Mouse (Mus musculus) megakaryocyte progenitor cell, adult 5-6 weeks (primary cell): ENCODE data around the gene Mnd1. TPM values are rescaled to one million over a fixed set of nuclear protein-coding genes. Genes with fewer than 3 reads are reported as not detected.

ENCODE experiments used
- ATAC-seq: replicated peaks from 2 replicates; pipeline ENCODE4 v1.8.0; 2016; ENCODE audit warnings: mild to moderate bottlenecking, moderate TSS enrichment, inconsistent platforms; ENCODE audit not compliant: poor library complexity
- total RNA-seq, 2 experiments: library from RNA; stranded (forward) in 1 of 2; stranded (reverse) in 1 of 2; fragments of 157-497, 149-512 nt in 1 of 2; fragments of 200-1000 nt in 1 of 2; gene quantifications; 2 replicates each; pipeline versions ENCODE4 v1.2.3 to v1.2.4; 2015 to 2017

Mnd1 gene
- total RNA-seq, 2 experiments from 2014 or later = 34.4 to 38.1 TPM

DNA sequence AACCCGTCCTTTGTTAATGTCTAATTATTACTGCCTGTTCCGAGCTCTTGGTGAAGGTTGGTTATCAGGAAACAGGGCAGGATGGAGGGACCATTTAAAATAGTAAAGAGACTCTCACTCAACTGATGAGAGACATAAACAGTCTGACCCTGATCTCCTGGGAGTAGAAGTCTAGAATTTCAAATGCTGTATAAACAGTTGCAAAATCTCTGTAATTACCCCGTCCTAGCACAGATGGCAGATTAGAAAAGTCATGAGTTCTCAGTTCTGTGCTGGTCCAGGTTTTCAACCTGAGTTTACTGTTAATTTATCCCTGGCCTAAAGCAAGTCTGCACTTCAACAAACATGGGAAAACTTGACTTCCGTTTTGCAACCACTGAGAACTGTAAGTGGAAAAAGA lies 95.5 kb downstream of the Mnd1 start:
- no peak for ATAC-seq

DNA sequence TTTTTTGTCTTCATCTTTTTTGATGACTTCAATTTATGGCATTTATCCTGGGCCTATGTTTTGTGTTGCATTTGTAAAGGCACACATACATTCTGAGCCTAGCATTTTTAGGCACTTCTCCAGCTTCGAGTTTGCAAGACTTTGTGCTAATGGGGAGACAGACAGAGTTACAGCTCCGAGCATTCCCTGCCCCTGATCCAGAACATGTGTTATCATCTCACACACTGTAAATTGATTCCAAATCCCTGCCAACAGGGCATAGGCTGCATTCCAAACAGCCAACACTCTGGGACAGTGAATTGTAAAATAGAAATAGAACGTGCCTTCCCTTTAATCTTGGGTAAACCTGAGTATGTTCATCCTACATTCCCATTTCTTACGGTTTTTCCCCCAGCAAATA lies 95.9 kb downstream of the Mnd1 start:
- no peak for ATAC-seq

DNA sequence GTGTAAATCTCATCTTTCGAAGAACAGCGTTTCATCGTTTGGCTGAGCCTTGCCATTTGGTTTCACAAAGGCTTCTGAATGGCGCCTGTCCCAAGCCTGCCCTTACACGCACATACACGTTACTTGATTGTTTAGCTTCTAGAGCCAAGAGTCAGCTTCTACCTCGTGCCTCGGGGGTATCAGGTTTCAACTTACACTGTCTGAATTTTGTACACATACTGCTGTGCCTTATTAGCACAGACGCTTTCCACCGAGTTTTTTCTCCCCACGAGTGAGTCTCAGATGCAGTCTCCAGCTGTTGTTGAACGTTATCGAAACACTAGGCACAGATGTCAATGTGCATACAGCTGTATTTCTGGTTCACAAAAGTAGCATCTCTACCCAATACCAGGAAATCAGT lies 96.3 kb downstream of the Mnd1 start:
- ATAC-seq = no peak

DNA sequence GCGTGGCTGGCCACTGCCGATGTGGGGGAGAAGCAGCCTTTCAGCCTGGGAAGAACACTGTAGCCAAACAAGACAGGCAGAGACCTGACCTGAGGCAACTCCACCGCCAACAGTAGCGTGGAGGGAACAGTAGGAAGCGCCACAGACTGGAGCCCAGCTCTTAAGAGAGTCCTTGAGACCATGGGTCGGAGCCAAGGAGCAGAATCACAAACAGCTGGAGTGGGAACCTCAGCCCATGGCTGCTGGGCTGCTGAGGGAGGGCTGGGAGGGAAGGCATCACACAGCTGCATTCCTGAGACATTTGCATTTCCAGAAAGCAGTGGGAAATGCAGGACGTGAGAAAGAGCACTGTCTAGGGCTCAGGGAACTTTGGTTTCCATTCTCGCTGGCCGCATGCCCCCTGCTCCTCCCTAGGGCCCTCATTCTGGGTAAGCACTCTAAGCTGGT lies 106.8 kb downstream of the Mnd1 start:
- no peak for ATAC-seq

DNA sequence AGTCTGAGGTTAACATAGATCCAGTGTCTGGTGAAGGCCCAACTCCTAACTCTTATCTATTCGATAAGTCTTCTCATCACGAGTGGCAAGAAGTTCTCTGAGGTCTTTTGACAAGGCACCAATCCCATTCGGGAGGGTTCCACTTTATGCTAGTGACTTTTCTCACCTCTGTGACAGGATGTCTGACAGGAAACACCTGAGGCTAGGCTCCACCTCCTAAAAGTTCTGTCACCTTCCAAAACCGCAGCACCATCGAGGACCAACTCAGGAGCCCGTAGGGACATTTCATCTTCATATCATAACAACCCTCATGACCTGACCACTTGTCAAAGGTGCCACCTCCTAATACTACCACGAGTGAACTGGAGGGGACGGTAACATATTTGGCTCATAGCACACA lies 109.4 kb downstream of the Mnd1 start:
- no peak for ATAC-seq

DNA sequence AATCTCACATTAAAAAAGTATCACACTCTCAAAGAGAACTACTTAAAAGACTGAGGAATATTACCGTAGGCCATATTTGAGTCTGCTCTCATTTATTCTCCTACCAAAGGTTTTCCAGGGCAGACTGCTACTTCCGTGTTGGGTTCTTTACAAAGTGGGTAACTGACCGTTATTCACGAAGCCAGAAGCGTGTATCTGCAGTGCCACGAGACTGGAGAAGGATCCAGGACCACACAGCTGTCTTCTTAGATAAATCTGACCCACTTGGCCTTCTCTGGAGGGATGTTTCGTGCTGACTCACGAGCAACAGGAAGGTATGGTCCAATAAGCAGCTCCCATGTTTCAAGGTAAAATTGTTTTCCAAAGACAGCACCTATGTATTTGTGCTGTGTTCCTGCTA lies 113.8 kb downstream of the Mnd1 start:
- peak; percentile 27 for ATAC-seq

DNA sequence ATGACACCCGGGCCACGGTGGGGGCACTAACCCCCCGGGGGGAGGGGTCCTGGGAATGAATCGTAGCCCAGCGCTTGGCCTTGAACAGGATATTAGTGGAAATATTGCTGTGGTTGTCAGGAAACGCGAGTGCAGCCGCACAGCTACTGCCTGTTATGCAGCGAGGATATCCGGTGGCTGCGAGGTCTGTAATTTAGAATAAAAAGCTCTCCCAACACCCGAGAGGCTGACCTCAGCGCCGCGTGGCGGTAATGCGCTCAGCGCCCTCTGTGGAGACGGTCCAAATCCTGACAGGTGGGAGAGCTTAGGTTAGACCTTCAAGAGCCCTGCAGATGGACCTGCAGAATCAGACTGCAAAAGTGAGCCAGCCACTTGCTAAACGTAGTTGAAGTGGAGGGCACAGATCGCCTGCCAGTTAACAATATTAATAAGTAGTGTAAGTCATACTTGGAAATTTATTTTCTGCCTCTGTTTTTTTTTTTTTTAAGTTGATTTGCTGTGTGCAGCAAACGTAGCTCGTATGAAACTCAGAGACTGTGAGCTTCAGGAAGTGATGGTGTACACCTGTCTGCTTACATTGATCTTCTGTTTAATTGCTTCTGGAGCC lies 115.0 kb downstream of the Mnd1 start:
- peak; percentile 20 for ATAC-seq

DNA sequence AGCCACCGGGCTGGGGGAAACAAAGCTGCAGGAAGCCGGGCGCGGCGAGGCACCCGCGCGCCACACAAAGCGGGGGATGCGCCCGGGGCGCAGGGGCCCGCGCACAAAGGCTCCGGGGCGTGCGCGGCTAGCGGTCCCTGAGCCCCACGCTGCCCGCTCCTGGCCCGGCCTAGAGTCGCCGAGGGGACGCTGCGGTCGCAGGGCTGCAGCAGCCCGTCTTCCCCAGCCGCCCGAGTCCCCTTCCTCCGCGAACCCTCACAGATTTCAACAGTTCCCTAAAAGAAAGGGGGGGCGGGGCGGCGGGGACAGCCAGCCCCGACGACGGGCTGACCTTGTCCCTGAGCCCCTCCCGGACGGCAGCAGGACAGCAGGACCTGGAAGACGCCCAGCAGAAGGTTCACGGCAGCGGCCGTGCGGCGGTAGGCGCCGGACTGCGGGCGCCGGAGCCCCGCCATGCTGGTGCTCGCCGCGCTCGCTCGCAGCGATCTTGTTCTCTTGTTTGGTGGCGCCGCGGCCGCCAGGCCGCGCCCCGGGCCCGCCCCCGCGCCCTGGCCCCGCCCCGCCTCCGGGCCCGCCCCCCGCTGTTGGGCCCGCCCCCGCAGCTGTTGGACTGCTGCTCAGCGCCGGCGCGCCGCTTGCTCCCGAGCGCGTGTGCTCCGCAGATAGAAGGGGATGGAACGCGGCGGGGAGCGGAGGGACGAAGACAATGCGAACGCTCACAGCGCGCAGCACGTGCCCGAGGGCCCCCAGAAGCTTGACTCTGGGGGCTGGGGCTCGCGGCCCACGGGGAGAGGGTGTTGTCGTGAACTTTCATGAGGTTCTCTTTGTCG lies 115.7 kb downstream of the Mnd1 start, which contains the start of gene Tmem131l:
TSS of gene Tmem131l (minus strand) at position 530 of the 830 bp plus-strand sequence.
- peak; percentile 57 for ATAC-seq

DNA sequence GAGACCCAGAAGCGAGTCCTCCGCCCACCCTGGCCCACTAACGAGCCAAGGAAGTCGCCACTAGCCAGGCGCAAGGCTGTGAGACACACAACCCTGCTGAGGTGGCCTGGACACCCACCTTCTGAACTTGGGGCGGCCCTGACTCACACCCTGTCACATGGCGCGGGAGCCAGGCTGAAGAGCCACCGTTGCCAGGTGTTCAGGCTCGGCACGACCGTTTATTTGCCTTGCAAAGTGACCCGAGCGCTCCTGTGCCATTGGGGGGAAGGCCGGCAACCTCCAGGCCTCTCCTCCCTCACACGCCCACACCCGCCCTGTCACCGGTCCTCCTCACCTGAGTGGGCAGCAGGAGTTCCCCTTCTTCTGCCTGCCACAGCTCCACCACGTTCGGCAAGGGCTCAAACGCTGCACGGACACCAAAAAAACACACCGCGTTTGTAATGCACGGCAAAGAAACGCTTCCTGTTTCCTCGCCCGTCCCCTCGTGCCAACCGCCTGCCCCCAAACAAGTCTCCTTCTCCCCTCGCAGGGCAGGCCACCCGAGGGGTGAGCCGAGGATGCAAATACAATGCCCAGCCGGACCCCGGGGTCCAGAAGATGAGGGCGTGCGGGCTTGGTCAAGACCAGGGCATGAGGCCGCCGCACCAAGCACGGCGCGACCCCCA lies 116.5 kb downstream of the Mnd1 start:
- peak; percentile 17 for ATAC-seq

DNA sequence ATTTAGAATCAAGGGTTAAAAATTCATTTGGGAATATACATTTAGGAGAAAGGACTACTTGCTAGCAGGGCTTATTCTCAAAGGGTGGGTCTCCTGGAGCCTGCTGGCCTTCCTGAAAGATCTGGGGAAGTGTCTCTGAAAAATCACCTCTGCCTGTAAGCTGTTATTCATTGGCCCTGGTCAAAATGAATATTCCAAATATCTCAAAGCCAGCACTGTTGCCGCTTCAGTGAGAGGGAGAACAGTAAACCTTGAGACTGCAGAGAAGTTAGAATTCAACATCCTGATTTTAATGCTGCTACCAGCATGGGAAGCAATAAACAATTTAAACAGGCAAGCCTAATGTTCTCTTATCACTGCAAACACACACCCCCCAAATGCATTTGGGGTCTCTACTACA lies 117.5 kb downstream of the Mnd1 start:
- ATAC-seq = no peak

Other genes with a start within 250 kb of the Mnd1 start
- gene Tmem131l, start 115.6 kb downstream of the Mnd1 start, total RNA-seq (2015) = 61.4 and 62.0 TPM in 2 replicates
- 28.3 and 34.7 TPM in 2 replicates for gene Tmem131l, start 115.6 kb downstream of the Mnd1 start, total RNA-seq (2017)
- gene Gm6525, start 18.3 kb upstream of the Mnd1 start, total RNA-seq (2015) = 0.27 TPM in 1 of 2 replicates, not detected in the other
- gene Gm6525, start 18.3 kb upstream of the Mnd1 start, total RNA-seq (2017) = 0.54 and 1.1 TPM in 2 replicates
- 0.39 and 1.5 TPM in 2 replicates for gene Trim2, start 151.1 kb upstream of the Mnd1 start, total RNA-seq (2015)
- gene Trim2, start 151.1 kb upstream of the Mnd1 start, total RNA-seq (2017) = 0.46 and 1.1 TPM in 2 replicates